Comparison of ENCODE assay signal across 8 mouse cellular contexts in the genomic region with DNA sequence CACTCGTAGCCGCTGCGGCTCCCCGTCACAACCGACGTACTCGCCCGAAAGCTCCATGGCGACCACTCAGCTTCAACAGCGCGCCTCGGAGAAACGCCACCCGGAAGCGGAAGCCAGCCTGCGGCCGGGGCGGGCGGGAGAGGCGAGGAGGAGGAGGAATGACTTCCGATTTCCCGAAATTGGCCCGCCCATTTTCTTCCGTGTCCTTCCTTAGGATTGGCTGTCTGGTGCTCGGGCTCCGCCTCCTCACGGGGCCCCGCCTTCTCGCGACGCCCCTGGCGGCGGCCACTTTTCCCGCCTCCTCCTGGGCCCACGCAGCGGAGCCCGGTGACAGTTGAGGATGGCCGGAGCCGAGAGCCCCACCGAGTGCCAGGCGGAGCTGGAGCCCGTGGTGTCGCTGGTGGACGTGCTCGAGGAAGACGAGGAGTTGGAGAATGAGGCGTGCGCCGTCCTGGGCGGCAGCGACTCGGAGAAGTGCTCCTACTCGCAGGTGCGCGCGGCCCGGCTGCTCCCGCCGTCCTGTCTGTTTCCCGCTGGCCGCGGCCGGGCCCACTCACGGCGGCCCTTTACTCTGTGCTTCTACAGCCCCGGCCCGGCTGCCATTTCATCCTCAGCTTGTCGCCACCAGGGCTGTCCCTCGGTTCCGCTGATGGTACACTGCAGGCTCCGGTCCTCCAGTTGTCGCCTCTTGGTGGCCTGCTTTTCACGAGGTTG. TPM values are rescaled to one million over a fixed set of nuclear protein-coding genes. Genes with fewer than 3 reads are reported as not detected.
DNase-seq lines count a peak whose midpoint lies in the region; ATAC-seq and TF ChIP-seq lines count a peak whose summit lies in the region.

A gene (minus strand): TSS at position 77 of the 714 bp plus-strand sequence.
A gene (minus strand): TSS at position 115 of the 714 bp plus-strand sequence.
A gene (plus strand): TSS at position 279 of the 714 bp plus-strand sequence.

- H3K4me1 ChIP-seq in hindbrain, embryonic 13.5 days (replicated peaks) = peaks cover 37% of the 10 kb centered on the region

- WGBS in hindbrain, embryonic 13.5 days = under 1% methylated on average over 70 of the region's 73 CpGs

- peaks cover 7% of the 10 kb centered on the region; the same call in 1 of the 2 replicates for H3K36me3 ChIP-seq in hindbrain, embryonic 13.5 days

- H3K27ac ChIP-seq in hindbrain, embryonic 13.5 days = peak within 1 kb of the TSS; percentile 93

- in situ Hi-C loops in Patski (cut with MboI; ENCODE audit: low pct_unique_long_range_greater_than_20kb) = loop anchor here (25.0 kb wide), 1 partner anchor 771 kb away; a partner anchor contains a TSS

- peak within 1 kb of the TSS; percentile 87 for H3K9ac ChIP-seq in hindbrain, embryonic 13.5 days

- TF ChIP-seq CTCF in Patski (IDR thresholded peaks at IDR 0.05) = peak; percentile 63

- POLR2A ChIA-PET in Patski (lab: Charles Lee) = no interaction called here

- peak within 1 kb of the TSS; percentile 95 for H3K4me2 ChIP-seq in hindbrain, embryonic 13.5 days

- ATAC-seq in Patski = peak; percentile 94
- ATAC-seq in hindbrain, embryonic 13.5 days (ENCODE audit: low FRiP score) = peak; percentile 98

- peak within 1 kb of the TSS; percentile 87 for H3K4me3 ChIP-seq in hindbrain, embryonic 13.5 days

- no peaks in the 10 kb centered on the region for H3K9me3 ChIP-seq in hindbrain, embryonic 13.5 days

- CTCF ChIA-PET in Patski (lab: Charles Lee) = no interaction called here

- DNase-seq in Patski (ENCODE audit: low read depth, low spot score) = peak; percentile 76
- DNase-seq in cerebellum, postnatal 14 days = peak; percentile 97
- peak; percentile 95 for DNase-seq in frontal cortex, postnatal 14 days (ENCODE audit: low spot score in 2 of 2)
- DNase-seq in layer of hippocampus, postnatal 25 days (ENCODE audit: extremely low spot score in 1 of 2, low spot score in 1 of 2) = peak; percentile 85 to 93
- peak; percentile 97 for DNase-seq in lung, postnatal 25 days (ENCODE audit: low spot score)
- peak; percentile 97 for DNase-seq in retina, embryonic 14.5 days (ENCODE audit: low spot score)
- DNase-seq in thymus, postnatal 4 days = peak; percentile 96

- H3K27me3 ChIP-seq in Patski = no peaks in the 10 kb centered on the region
- H3K27me3 ChIP-seq in hindbrain, embryonic 13.5 days = no peaks in the 10 kb centered on the region

RNA-seq across cellular contexts. Expression of the first gene that starts in this region (rescaled TPM):
- polyA plus RNA-seq in Patski (2021) = not detected
- not detected in 2 replicates for polyA plus RNA-seq in hindbrain, embryonic 13.5 days (2015; fragmentation: Nextera tagmentation; extraction: Ambion mirVana)
- not detected for total RNA-seq in layer of hippocampus, postnatal 25 days (2021)

RNA-seq across cellular contexts. Expression of the second gene that starts in this region (rescaled TPM):
- 14.6 TPM for polyA plus RNA-seq in Patski (2021)
- 53.2 and 55.3 TPM in 2 replicates for polyA plus RNA-seq in hindbrain, embryonic 13.5 days (2015; fragmentation: Nextera tagmentation; extraction: Ambion mirVana)
- total RNA-seq in layer of hippocampus, postnatal 25 days (2021) = 10 to 100 TPM; 13.6 to 15.7 TPM

RNA-seq across cellular contexts. Expression of the third gene that starts in this region (rescaled TPM):
- polyA plus RNA-seq in Patski (2021) = 33.0 TPM
- polyA plus RNA-seq in hindbrain, embryonic 13.5 days (2015; fragmentation: Nextera tagmentation; extraction: Ambion mirVana) = 36.9 and 37.0 TPM in 2 replicates
- 10 to 100 TPM; 31.0 to 33.6 TPM for total RNA-seq in layer of hippocampus, postnatal 25 days (2021)

Comparison
In these comparisons a context has a peak if more than half of its experiments do, and no peak if none do; other contexts are left out.
1. Peak in every context shown above with its lines: DNase-seq, ATAC-seq, H3K4me3 ChIP-seq and H3K27ac ChIP-seq.